Mouse (Mus musculus) adrenal gland (tissue): ENCODE data around the gene Mars.

Experiments used
- intact Hi-C: fragments of 180-260 bp; cut with DNase I; formaldehyde crosslinking; loops from one replicate; pipeline ENCODE4 v1.15.1; 2025

Gene Mars

DNA sequence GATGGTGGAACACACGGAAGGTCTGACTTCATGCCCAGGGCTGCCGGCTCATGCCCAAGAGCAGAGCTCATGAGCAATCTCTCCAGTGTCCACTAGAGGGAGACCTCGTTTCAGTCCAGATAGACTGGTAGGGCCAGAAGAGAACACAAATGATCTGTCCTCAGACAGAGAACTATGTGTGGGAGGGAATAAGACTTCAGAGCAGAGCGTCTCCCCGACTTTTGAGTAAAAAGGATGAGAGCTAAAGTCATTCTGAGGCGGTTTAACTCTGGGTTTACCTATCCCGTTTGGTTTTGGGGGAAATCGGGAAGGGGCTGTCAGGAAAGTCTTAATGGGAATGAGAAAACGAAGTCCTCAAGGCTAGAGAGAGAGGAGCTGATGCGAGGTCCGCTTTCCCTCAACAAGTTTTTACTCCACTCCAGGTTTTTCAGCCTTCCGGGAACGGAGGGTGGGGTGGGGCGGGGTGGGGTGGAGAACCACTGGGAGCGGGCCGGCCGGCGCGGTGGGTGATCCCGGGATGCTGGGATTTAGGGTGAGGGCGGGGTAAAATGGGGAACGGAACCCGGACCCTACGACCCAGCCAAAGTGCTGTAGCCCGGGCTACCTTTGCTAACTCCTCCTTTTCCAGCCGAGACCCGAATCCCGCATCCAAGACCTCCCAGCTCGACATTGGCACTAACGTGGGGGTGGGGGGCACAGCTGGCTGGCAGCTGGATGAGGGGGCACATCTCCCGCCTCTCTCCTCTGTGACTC is 27.5 kb upstream of the Mars start:
- intact Hi-C loops: no loop called here

DNA sequence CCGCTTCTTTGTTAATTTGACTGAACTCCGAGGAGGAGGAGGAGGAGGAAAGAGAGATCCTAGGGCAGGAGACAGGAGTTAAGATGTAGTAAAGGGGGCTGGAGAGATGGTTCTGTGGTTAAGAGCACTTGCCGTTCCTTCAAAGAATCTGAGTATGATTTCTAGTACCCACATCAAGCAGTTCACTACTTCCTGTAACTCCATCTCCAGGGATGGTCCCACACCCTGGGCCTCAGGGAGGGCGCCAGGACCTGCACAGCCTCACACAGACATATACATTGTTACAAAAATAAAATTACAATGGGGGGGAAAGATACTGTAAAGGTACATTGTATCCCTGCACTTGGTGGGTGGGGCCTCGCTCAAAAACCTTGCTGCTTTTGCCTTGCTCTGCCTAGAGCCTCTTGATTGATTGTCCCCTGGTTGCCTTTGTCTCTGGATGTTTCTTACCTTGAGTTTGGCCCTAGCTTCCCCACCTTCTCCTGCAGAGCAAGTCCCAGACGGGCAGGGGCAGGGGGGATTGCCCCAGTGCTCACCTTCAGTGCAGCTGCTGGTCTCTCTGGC is 26.0 kb upstream of the Mars start:
- intact Hi-C loops: no loop called here

DNA sequence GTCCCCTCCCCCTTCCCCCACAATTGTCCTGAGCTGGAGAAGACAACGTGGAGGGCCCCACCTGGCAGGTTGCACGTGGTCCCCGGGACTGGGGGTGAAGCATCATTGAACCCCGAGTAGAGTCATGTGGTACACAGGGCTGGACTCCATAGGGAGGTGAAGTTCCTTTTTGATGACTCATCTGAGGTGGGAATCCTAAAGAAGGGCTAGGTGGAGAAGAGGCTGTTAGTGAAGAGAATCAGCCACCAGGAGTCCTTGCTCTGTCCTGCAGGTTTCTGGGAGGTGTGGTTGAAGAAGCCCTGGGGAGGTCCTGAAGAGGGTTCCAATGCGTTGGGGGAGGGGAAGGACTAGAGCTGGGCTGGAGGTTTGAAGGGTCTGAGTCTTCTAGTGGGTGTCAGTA is 25.4 kb upstream of the Mars start:
- intact Hi-C loops: no loop called here

GRCm38 (mm10) chr10:127335271-127335670 is 23.7 kb upstream of the Mars start:
- intact Hi-C loops: no loop called here

DNA sequence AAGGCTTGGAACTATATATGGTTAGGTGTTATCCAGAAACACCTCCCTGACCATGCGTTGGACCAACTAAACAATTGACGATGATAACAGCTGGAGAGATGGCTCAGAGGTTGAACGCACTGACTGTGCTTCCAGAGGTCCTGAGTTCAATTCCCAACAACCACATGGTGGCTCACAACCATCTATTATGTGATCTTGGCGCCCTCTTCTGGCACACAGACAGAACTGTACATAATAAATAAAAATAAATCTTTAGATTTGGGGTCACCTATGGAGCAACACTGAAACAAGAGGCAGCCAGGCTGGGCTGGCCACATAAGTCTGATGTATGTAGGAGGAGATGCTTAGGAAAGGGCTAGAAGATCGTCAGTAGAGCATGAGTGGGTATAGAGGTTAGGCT is 21.6 kb upstream of the Mars start:
- intact Hi-C loops: no loop called here

DNA sequence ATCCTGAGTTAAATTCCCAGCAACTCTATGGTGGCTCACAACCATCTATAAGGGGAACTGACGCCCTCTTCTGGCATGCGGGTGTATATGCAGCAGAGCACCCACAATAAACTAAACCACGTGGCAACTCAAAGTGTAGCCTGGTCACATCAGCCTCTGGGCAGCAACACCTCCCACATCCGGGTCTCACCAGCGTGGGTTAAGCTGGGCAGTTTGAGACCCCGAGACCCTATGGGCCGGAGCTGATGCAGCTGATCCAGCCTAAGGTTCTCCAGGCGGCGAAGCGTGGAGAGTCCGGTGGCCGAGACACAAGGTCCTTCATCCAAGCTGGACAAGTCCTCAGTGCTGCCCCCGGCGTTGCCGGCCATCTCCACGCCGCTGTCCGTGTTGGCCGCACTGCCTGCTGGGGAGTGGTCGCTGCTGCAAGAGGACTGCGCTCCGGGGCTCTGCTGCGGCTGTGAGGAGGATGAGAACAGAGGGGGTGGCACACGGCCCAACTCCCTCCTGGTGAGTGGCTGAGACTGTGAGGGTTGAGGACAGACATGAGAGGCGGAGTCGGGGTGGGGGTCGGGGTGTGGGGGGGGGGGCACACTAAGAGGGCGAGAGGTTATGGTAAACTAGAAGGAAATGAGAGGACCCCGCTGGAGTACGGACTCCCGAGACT is 20.8 kb upstream of the Mars start:
- intact Hi-C loops: no loop called here

- intact Hi-C loops: no loop called here
Measured at GRCm38 (mm10) chr10:127330212-127330611, 18.6 kb upstream of the Mars start.

DNA sequence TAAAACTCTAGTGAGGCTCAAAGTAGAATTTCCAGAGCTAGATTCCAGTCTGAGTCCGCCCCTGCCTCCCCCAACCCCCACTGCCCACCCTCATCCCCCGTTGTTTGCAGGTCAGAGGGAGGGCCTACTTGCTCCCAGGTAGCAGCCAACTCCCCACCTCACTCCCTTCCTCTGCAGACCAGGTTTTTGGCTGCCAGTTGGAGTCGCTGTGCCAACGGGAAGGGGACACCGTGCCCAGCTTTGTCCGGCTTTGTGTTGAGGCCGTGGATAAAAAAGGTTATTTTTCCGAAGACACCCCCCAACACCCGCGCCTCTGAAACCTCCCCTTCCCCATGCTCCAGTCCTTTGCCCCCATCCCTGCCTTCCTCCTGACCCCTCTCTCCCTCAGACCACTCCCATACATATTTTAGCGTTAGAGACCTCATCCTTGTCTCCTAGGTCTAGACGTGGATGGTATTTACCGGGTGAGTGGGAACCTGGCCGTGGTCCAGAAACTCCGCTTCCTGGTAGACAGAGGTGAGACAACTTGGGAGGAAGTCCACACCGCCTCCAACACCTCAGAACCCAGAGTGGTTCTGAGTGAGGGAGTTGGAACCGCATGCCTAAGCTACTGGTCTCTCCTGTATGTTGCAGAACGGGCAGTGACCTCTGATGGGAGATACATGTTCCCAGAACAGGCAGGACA is 16.0 kb upstream of the Mars start:
- intact Hi-C loops: loop anchor here (5.0 kb wide), 1 partner anchor 150 kb away; no protein-coding TSS in a partner anchor

DNA sequence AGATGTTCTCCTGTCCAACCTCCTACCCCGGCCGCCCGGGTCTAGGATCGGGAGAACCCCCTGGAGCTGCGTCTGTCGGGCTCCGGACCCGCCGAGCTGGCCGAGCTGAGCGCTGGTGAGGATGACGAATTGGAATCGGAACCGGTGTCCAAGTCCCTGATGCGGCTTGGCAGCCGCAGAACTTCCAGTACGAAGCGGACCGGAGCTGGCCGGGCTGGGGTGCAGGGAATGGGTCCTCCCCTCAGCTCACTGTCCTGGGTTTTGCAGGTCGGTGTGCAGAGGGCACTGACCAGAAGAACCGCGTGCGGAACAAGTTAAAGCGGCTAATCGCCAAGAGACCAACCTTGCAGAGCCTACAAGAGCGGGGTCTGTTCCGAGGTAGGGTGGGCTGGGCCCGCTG is 15.2 kb upstream of the Mars start:
- intact Hi-C loops: loop anchor here (5.0 kb wide), 1 partner anchor 150 kb away; no protein-coding TSS in a partner anchor

GRCm38 (mm10) chr10:127326017-127326801 is 14.6 kb upstream of the Mars start:
- intact Hi-C loops: loop anchor here (5.0 kb wide), 1 partner anchor 149 kb away; no protein-coding TSS in a partner anchor

GRCm38 (mm10) chr10:127325454-127326016 is 13.9 kb upstream of the Mars start:
- intact Hi-C loops: loop anchor here (5.0 kb wide), 1 partner anchor 148 kb away; no protein-coding TSS in a partner anchor

- intact Hi-C loops: no loop called here
Measured at GRCm38 (mm10) chr10:127324495-127324894, 12.9 kb upstream of the Mars start.

DNA sequence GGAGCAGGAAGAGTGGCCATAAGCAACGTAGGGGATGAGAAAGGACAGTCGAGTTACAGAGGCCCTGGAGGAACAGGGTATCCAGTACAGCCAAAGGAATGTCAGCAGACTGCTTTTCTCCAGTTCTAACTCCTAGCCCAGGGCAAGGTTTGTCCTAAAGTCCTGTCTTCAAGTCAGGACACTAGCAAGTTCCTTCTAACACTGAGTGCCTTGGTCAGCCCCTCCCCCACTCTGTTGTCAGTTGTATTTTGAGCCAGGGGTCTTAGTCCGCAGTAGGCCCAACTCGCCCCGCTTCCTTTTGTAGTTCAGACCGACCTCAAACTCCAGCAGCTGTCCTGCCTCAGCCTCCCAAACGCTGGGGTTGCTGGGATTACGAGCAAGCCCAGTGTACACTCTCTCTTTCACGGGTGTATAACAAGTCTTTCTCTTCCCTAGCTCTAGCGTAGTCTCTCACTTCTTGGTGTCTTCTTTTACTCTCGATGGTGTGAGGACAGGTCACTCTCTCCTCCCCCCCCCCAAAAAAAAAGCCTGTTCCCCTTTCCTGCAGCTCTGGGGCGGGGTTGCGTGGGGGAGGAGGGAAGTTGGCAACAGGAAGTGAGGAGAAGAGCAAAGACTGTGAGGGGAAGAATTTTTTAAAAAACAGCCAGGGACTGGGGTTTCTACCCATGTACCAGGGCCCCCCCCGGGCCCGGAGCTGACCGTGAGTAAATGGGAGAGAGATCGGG is 11.7 kb upstream of the Mars start:
- intact Hi-C loops: no loop called here

- intact Hi-C loops: no loop called here
Measured at GRCm38 (mm10) chr10:127322669-127323068, 11.1 kb upstream of the Mars start.

- intact Hi-C loops: no loop called here
Measured at GRCm38 (mm10) chr10:127322178-127322577, 10.6 kb upstream of the Mars start.

- intact Hi-C loops: no loop called here
Measured at GRCm38 (mm10) chr10:127321621-127322020, 10.0 kb upstream of the Mars start, which contains the start of gene Arhgap9. TSS of gene Arhgap9 (plus strand) at chr10:127321964.

DNA sequence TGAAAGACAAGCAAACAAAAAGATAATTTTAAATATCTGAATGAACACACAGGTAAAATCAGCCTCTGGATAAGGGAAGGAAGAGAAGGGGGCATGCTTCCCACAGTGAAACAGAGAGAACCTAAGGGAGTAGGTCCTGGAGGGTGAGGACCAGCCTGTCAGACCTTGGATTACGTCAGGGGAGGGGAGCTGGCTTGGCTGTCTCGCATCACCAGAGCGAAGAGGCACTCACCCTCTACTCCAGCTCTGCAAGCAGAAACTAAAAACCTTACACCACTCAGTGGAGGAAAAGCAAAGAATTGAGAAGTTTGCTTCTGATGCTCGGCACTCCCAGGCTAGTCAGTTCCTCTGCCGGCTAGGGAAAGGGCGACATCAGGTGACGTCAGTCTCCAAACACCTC is 8.4 kb upstream of the Mars start:
- intact Hi-C loops: no loop called here

GRCm38 (mm10) chr10:127318009-127318408 is 6.4 kb upstream of the Mars start:
- intact Hi-C loops: no loop called here

DNA sequence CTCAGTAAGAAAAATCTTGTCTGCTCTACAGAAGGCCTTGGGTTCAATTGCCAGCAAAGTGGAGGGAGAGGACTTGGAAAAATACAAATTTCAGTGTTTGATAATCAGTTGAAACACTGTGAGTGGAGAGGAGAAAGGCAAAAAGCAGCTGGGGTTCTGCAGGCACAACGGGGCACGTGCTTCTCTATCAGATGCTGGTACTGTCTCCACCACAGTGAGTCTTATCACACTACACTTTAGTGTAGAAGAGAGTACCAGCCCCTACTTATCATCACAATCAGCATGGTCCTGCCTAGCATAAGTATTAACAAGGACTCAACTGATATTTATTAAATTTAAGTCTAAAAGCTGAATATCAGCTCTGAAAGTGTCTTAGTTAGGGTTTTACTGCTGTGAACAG is 5.7 kb upstream of the Mars start:
- intact Hi-C loops: no loop called here

GRCm38 (mm10) chr10:127314950-127315349 is 3.4 kb upstream of the Mars start:
- intact Hi-C loops: loop anchor here (5.0 kb wide), 1 partner anchor 48 kb away; the partner anchor contains the start of gene Dctn2
